ENCODE assay signal across 8 mouse cellular contexts in genomic region chr17:35342071-35342671, GRCm38 (mm10). TPM values are rescaled to one million over a fixed set of nuclear protein-coding genes. Genes with fewer than 3 reads are reported as not detected.
DNase-seq lines count a peak whose midpoint lies in the region; ATAC-seq and TF ChIP-seq lines count a peak whose summit lies in the region.

Gene H2-Q2 (plus strand): TSS chr17:35342242.

- intact Hi-C loops in heart, adult 2 months (cut with DNase I): no loop called here

- peaks cover 13% of the 10 kb centered on the region for H3K27me3 ChIP-seq in heart, adult 2 months (ENCODE audit: control insufficient read depth, insufficient read depth, low read length)
- peaks cover 66% of the 10 kb centered on the region for H3K27me3 ChIP-seq in hindbrain, embryonic 13.5 days
- peaks cover 50% of the 10 kb centered on the region for H3K27me3 ChIP-seq in liver, embryonic 12.5 days (replicated peaks)

- H3K27ac ChIP-seq in heart, adult 2 months: no peak within 1 kb of the TSS
- H3K27ac ChIP-seq in hindbrain, embryonic 13.5 days: no peak within 1 kb of the TSS
- no peak within 1 kb of the TSS for H3K27ac ChIP-seq in liver, embryonic 12.5 days

- H3K9me3 ChIP-seq in hindbrain, embryonic 13.5 days: no peaks in the 10 kb centered on the region
- H3K9me3 ChIP-seq in liver, embryonic 12.5 days (replicated peaks): no peaks in the 10 kb centered on the region

- H3K4me1 ChIP-seq in heart, adult 2 months (ENCODE audit: control insufficient read depth, insufficient read depth, low read length): no peaks in the 10 kb centered on the region
- peaks cover 13% of the 10 kb centered on the region for H3K4me1 ChIP-seq in hindbrain, embryonic 13.5 days (replicated peaks)
- no peaks in the 10 kb centered on the region for H3K4me1 ChIP-seq in liver, embryonic 12.5 days

- TF ChIP-seq POLR2A in heart, adult 2 months (IDR thresholded peaks at IDR 0.05; ENCODE audit: insufficient read depth, low read depth, low read length): no peak

- H3K36me3 ChIP-seq in heart, adult 2 months (ENCODE audit: control insufficient read depth, insufficient read depth, low read length): no peaks in the 10 kb centered on the region
- no peaks in the 10 kb centered on the region for H3K36me3 ChIP-seq in hindbrain, embryonic 13.5 days
- H3K36me3 ChIP-seq in liver, embryonic 12.5 days: no peaks in the 10 kb centered on the region

- H3K4me3 ChIP-seq in heart, adult 2 months: peak within 1 kb of the TSS; percentile 33
- H3K4me3 ChIP-seq in hindbrain, embryonic 13.5 days: peak within 1 kb of the TSS; percentile 45
- peak within 1 kb of the TSS; percentile 39 for H3K4me3 ChIP-seq in liver, embryonic 12.5 days

- 4% methylated on average over 39 of the region's 40 CpGs for WGBS in heart, adult 2 months
- WGBS in hindbrain, embryonic 13.5 days: 1% methylated on average over 40 of the region's 40 CpGs
- 2% methylated on average over 34 of the region's 40 CpGs for WGBS in liver, embryonic 12.5 days (ENCODE audit: insufficient replicate concordance)

- TF ChIP-seq CTCF in heart, adult 2 months (IDR thresholded peaks at IDR 0.05): no peak

- peak within 1 kb of the TSS; percentile 9; the same call in 1 of the 2 replicates for H3K9ac ChIP-seq in heart, adult 2 months (ENCODE audit: low read depth, low read length)
- peak within 1 kb of the TSS; percentile 64 for H3K9ac ChIP-seq in hindbrain, embryonic 13.5 days
- H3K9ac ChIP-seq in liver, embryonic 12.5 days: no peak within 1 kb of the TSS

- ATAC-seq in hindbrain, embryonic 13.5 days (ENCODE audit: low FRiP score): no peak
- ATAC-seq in liver, embryonic 12.5 days: no peak

- H3K79me2 ChIP-seq in heart, adult 2 months (replicated peaks; ENCODE audit: control insufficient read depth, insufficient read depth, low read length): no peaks in the 10 kb centered on the region

- H3K4me2 ChIP-seq in hindbrain, embryonic 13.5 days: peak within 1 kb of the TSS; percentile 79
- peak within 1 kb of the TSS; percentile 60 for H3K4me2 ChIP-seq in liver, embryonic 12.5 days

- TF ChIP-seq EP300 in heart, adult 2 months (IDR thresholded peaks at IDR 0.05; ENCODE audit: insufficient read depth, low read depth, low read length): no peak

- no peak for DNase-seq in heart, adult 2 months
- DNase-seq in heart, adult 9 months (ENCODE audit: low spot score in 2 of 2): no peak
- peak; percentile 16 for DNase-seq in R1 (ENCODE audit: low read depth, low spot score)
- peak; percentile 56 to 75 for DNase-seq in thymus, adult 18-20 months
- DNase-seq in cerebellum, adult 9-11 months: no peak
- DNase-seq in gastrocnemius, adult 8-10 months (ENCODE audit: low spot score in 2 of 2): no peak

RNA-seq across cellular contexts. Expression of gene H2-Q2, which starts in this region (rescaled TPM):
- total RNA-seq in heart, adult 2 months (2021): 1 to 10 TPM; 1.1 TPM
- 0.12 and 0.31 TPM in 2 replicates for polyA plus RNA-seq in heart, adult 2 months (2012; rRNA removed)
- polyA plus RNA-seq in hindbrain, embryonic 13.5 days (2015; fragmentation: Nextera tagmentation; extraction: Ambion mirVana): 0.68 and 1.0 TPM in 2 replicates
- 0.72 and 0.85 TPM in 2 replicates for polyA plus RNA-seq in liver, embryonic 12.5 days (2016; fragmentation: Nextera tagmentation; extraction: Ambion mirVana)
- total RNA-seq in gastrocnemius, adult 8-10 months (2022): under 1 TPM; 0.38 to 0.90 (median 0.45) TPM

Comparison
In these comparisons a context has a peak if more than half of its experiments do, and no peak if none do; other contexts are left out.
1. DNase-seq: peak in R1 (single experiment) and thymus, adult 18-20 months (2 of 2); none in heart, adult 2 months (0 of 2), heart, adult 9 months (0 of 2), cerebellum, adult 9-11 months (single experiment) and gastrocnemius, adult 8-10 months (0 of 2).
2. Peak in every context shown above with its lines, with median percentiles within 50 percentile points of each other: H3K4me3 ChIP-seq.